Mouse (Mus musculus) stomach, embryonic 16.5 days (tissue): ENCODE results near the gene Dgke. TPM values are rescaled to one million over a fixed set of nuclear protein-coding genes. Genes with fewer than 3 reads are reported as not detected.
"Not testable (repeated sequence)": the region's sequence is repeated elsewhere in the genome, so short reads cannot be mapped to it uniquely, and the experiment has no call there.

ENCODE experiments used
- ATAC-seq: fragments of 200-750 bp; cut with Nextera tagmentation; 2 replicates; pipeline ENCODE4 v1.8.0; 2017; ENCODE audit warnings: moderate number of reproducible peaks, moderate TSS enrichment; ENCODE audit not compliant: insufficient read depth, low FRiP score
- H3K27ac ChIP-seq: fragments of 300-500 bp; sonication (generic); 2 replicates; pipeline ENCODE4 v1.5.1; 2014; ENCODE audit warnings: low read length
- H3K27me3 ChIP-seq: fragments of 300-500 bp; sonication (generic); 2 replicates; pipeline ENCODE4 v1.6.1; 2014; ENCODE audit warnings: low read length, control low read depth, mixed read lengths; ENCODE audit not compliant: control insufficient read depth, insufficient read depth
- H3K36me3 ChIP-seq: fragments of 300-500 bp; sonication (generic); 2 replicates; pipeline ENCODE4 v1.6.1; 2014; ENCODE audit warnings: low read length; ENCODE audit not compliant: control insufficient read depth, insufficient read depth
- H3K4me1 ChIP-seq: fragments of 300-500 bp; sonication (generic); 2 replicates; pipeline ENCODE4 v1.6.1; 2014; ENCODE audit warnings: low read length, control low read depth, mixed read lengths; ENCODE audit not compliant: control insufficient read depth, insufficient read depth
- H3K4me2 ChIP-seq: fragments of 300-500 bp; sonication (generic); 2 replicates; pipeline ENCODE4 v1.6.1; 2014; ENCODE audit warnings: low read depth, low read length, mixed read lengths
- H3K4me3 ChIP-seq: fragments of 300-500 bp; sonication (generic); replicated peaks from 2 replicates; pipeline ENCODE4 v1.5.1; 2014; ENCODE audit warnings: mild to moderate bottlenecking, low read length
- H3K9ac ChIP-seq: fragments of 300-500 bp; sonication (generic); 2 replicates; pipeline ENCODE4 v1.6.1; 2014; ENCODE audit warnings: low read length
- H3K9me3 ChIP-seq: fragments of 300-500 bp; sonication (generic); replicated peaks from 2 replicates; pipeline ENCODE4 v1.6.1; 2016; ENCODE audit warnings: low read length, control low read depth; ENCODE audit not compliant: control insufficient read depth
- WGBS: fragments of 180-500 bp; shearing (Covaris S2); extraction: QIAGEN DNeasy Blood & Tissue Kit; methylation state at CpG from one replicate; pipeline ENCODE4 v1.1.7; 2014; 5-methylcytosine and 5-hydroxymethylcytosine counted together
- polyA plus RNA-seq: library from polyadenylated mRNA; unstranded; fragments of >200 nt; fragmentation: Nextera tagmentation; extraction: Ambion mirVana; gene quantifications from 2 replicates; pipeline ENCODE4 v1.2.1, GENCODE M21; 2015

The Dgke gene
- polyA plus RNA-seq, 1 experiment from 2014 or later, result 3.6 TPM

DNA sequence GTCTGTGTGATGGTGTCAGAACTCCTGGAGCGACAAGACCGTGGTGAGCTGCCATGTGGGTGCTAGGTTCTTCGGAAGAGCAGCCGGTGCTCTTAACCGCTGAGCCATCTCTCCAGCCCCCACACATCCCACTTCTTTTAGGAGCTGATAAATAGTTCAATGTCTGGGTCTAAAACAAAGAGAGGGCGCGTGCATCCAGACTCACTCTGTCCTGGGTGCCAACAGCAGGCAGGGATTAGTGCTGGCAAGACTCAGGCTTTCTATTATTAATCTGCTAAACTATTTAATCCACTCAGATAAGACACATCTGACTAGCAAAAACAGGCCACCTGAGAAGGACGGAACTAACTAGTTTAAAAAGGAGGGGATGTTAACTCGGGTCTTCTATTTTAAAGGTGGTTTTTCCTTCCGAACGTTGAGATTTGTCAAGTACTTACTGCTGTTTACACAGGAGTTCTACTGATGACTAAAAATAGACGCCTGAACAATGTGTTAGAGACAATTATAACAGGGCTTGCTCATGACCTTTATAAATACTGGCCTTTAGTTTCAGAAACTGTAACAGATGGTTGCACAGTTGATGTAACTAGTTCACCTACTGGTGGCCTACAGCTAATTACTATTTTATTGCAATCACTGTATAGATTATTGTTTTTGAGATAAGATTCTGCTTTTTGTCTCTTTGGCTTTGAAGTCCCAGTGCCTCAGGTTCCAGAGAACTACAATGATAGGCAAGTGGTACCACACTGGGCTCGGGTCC, 10.5 kb downstream of the Dgke start:
- Histone ChIP-seq H3K4me1 (peaks cover 22% of the 10 kb centered on the region), H3K4me3 (no peak overlapping the region), H3K4me2 (no peak overlapping the region), H3K27ac (no peak overlapping the region), H3K27me3 (no peaks in the 10 kb centered on the region), H3K9ac (no peak overlapping the region), H3K9me3 (no peaks in the 10 kb centered on the region), H3K36me3 (no peaks in the 10 kb centered on the region)
- ATAC-seq, result no peak
- WGBS, result 66% methylated on average over 13 of the region's 13 CpGs

DNA sequence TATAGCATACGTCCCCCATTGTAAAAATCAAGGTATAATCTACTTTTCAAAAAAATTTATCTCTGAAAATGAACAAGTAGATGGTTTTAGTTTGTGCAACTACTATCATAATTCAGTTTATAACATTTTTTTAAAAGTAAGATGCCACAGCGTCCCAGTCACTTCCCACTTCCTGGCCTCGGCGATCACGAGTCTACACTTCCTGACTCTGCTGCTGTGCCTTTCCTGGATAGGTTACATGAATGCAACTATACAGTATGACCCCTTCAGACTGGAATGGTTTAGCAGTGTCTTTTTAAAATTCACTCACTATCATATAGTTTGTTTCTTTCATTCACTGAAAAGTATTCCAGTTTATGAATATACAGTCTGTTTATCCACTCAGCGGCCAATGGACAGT, 14.9 kb downstream of the Dgke start:
- Histone ChIP-seq H3K27ac (no peak overlapping the region), H3K27me3 (no peaks in the 10 kb centered on the region), H3K9me3 (no peaks in the 10 kb centered on the region), H3K4me1 (peaks cover 6% of the 10 kb centered on the region; the same call in 1 of the 2 replicates), H3K9ac (no peak overlapping the region), H3K4me3 (no peak overlapping the region), H3K4me2 (no peak overlapping the region), H3K36me3 (peaks cover 4% of the 10 kb centered on the region; the same call in 1 of the 2 replicates)
- no peak for ATAC-seq
- WGBS, result 84% methylated on average over 6 of the region's 6 CpGs

DNA sequence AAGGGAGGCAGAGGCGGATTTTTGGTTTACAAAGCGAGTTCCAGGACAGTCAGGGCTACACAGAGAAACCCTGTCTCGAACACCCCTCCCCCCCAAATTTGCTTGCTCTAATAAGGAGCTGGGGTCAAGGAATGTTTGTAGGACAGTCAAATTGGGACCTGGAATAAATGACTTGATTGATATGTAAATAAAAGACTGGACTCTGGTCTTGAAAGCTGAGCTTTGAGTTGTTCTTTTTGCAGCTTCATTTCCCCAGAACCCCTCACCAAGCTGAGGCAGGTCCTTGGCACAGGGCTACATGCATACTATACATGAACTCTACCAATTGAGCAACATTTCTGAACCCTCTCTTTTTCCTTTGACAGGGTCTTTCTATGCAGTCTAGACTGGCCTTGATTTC, 20.6 kb downstream of the Dgke start:
- Histone ChIP-seq H3K27me3 (no peaks in the 10 kb centered on the region), H3K4me2 (no peak overlapping the region), H3K4me1 (no peaks in the 10 kb centered on the region), H3K27ac (no peak overlapping the region), H3K36me3 (peaks cover 23% of the 10 kb centered on the region), H3K9me3 (peaks cover 6% of the 10 kb centered on the region; the same call in 1 of the 2 replicates), H3K4me3 (no peak overlapping the region), H3K9ac (no peak overlapping the region)
- ATAC-seq, result no peak
- 94% methylated on average over 3 of the region's 3 CpGs for WGBS

DNA sequence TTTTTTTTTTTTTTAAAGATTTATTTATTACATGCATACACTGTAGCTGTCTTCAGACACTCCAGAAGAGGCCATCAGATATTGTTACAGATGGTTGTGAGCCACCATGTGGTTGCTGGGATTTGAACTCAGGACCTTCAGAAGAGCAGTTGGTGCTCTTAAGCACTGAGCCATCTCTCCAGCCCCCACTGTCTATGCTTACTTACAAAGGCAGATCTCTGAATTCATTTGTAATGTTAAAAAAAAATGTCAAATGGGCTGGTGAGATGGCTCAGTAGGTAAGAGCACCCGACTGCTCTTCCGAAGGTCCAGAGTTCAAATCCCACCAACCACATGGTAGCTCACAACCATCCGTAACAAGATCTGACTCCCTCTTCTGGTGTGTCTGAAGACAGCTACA, 21.1 kb downstream of the Dgke start:
- 97% methylated on average over 3 of the region's 3 CpGs for WGBS
- peaks cover 23% of the 10 kb centered on the region for H3K36me3 ChIP-seq
- not testable (repeated sequence) for ATAC-seq

DNA sequence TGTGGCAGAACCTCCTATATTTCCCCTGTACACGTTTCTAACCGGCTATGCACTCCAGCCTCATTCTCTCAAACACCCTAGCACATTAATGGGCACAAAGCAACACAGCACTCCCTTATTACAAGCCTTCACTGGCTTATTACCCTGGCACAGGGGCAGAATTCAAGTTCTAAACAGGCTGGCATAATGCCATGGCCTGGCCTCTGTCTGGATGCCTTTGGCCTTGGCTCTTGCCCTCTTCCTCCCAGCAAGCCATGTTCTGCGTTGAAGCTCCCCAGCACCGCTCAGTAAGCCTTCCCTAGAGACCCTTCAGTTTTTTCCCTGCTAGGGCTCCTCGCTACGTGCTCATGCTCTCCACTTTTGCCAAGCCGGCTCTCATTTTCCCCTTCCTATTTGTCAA, 23.6 kb downstream of the Dgke start:
- no peaks in the 10 kb centered on the region for H3K4me1 ChIP-seq
- H3K4me2 ChIP-seq, result no peak overlapping the region
- H3K36me3 ChIP-seq, result peaks cover 23% of the 10 kb centered on the region
- no peak overlapping the region for H3K27ac ChIP-seq
- H3K9ac ChIP-seq, result no peak overlapping the region
- ATAC-seq, result no peak
- H3K27me3 ChIP-seq, result no peaks in the 10 kb centered on the region
- WGBS, result 87% methylated on average over 7 of the region's 7 CpGs
- H3K9me3 ChIP-seq, result peaks cover 6% of the 10 kb centered on the region; the same call in 1 of the 2 replicates
- H3K4me3 ChIP-seq, result no peak overlapping the region

More for the DNA sequence above, 21.1 kb downstream of the Dgke start:
- not testable (repeated sequence) for H3K4me1 ChIP-seq, H3K27ac ChIP-seq, H3K27me3 ChIP-seq, H3K4me3 ChIP-seq, H3K9me3 ChIP-seq, H3K4me2 ChIP-seq, H3K9ac ChIP-seq

DNA sequence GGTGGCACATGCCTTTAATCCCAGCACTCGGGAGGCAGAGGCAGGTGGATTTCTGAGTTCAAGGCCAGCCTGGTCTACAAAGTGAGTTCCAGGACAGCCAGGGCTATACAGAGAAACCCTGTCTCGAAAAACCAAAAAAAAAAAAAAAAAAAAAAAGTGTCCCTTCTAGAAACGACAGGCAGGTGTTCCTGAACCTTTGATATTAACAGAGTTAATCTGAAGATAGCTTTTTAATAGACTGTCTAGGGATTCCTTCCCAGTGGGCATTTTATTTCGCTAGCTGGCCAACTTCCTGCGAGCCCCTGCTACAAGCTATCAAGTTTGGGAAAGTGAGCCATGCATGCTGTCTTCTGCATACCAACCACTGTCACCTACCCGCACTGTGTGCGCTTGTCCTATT, 25.6 kb downstream of the Dgke start:
- not testable (repeated sequence) for H3K27me3 ChIP-seq, H3K9ac ChIP-seq, H3K4me3 ChIP-seq, H3K4me1 ChIP-seq, ATAC-seq, H3K27ac ChIP-seq, H3K9me3 ChIP-seq, H3K4me2 ChIP-seq
- 88% methylated on average over 6 of the region's 7 CpGs for WGBS
- peaks cover 19% of the 10 kb centered on the region for H3K36me3 ChIP-seq

DNA sequence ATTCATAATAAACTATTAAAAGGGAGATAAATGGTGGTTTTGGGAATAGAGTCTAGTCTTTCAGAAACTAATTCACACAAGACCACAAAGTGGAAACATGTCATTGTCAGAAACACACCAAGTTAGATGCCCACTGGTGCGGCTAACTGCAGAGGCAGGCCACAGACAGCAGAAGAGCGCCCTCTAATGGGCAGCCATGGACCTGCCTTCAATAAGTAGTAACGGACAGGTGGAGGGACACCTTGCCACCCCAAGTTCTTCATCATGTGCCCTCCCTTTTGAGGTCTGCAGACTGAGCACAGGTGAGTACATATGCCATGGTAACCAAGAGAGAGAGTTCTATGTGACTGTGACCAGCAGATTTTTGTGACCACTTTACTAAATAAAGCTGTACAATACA, 27.3 kb downstream of the Dgke start:
- H3K4me1 ChIP-seq, result no peaks in the 10 kb centered on the region
- H3K4me2 ChIP-seq, result no peak overlapping the region
- H3K36me3 ChIP-seq, result peaks cover 4% of the 10 kb centered on the region
- 0 out of 2 replicates have a peak, but pooled peaks have one; percentile 29 for ATAC-seq
- no peak overlapping the region for H3K27ac ChIP-seq
- H3K4me3 ChIP-seq, result no peak overlapping the region
- 29% methylated on average over 3 of the region's 3 CpGs for WGBS
- H3K9ac ChIP-seq, result no peak overlapping the region
- no peaks in the 10 kb centered on the region for H3K9me3 ChIP-seq
- H3K27me3 ChIP-seq, result no peaks in the 10 kb centered on the region

DNA sequence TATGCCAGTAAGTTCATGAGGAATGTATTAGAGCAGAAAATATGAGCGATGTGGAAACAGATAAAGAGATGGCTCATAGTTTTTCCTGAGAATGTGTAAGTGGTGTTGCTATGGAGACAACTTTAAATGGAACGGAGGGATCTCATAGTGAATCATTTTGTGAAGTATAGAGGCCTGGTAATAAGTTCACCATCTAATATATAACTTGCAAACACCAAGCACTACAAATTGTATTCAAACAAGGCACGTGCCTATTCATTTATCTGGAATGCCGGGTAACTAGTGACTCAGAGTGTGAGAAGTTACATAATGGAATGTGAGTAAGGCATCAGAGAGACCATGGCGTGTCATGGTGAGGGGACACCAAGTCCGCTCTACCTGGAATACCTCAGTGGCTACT, 28.2 kb downstream of the Dgke start:
- H3K27ac ChIP-seq, result no peak overlapping the region
- H3K27me3 ChIP-seq, result no peaks in the 10 kb centered on the region
- no peak overlapping the region for H3K9ac ChIP-seq
- no peak overlapping the region for H3K4me3 ChIP-seq
- H3K9me3 ChIP-seq, result no peaks in the 10 kb centered on the region
- ATAC-seq, result no peak
- H3K4me1 ChIP-seq, result no peaks in the 10 kb centered on the region
- no peak overlapping the region for H3K4me2 ChIP-seq
- H3K36me3 ChIP-seq, result peaks cover 4% of the 10 kb centered on the region; the same call in 1 of the 2 replicates
- WGBS, result 85% methylated on average over 6 of the region's 6 CpGs

DNA sequence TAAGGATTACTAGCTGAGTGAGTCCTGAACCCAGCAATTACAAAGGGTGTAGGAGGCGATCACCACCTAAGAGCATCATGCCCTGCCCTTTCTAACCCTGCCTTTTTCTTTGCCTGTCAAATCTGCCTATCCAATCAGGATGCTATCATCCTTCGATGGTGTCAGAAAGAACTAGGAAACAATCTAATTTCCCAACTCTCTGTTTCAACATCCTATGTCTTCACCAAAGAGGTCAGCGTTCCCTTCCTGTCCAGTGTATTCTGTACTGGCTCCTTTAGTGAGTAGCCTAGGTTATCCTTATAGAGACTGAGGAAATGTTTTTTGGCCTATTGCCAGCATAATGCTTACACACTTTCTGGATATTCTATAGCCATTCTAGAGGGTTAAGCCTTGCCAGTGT, 31.1 kb downstream of the Dgke start:
- H3K36me3 ChIP-seq, result peaks cover 4% of the 10 kb centered on the region; the same call in 1 of the 2 replicates
- no peak for ATAC-seq
- H3K4me3 ChIP-seq, result no peak overlapping the region
- H3K4me2 ChIP-seq, result no peak overlapping the region
- H3K9me3 ChIP-seq, result no peaks in the 10 kb centered on the region
- WGBS, result 78% methylated on average over 3 of the region's 3 CpGs
- no peaks in the 10 kb centered on the region for H3K27me3 ChIP-seq
- no peak overlapping the region for H3K9ac ChIP-seq
- no peaks in the 10 kb centered on the region for H3K4me1 ChIP-seq
- H3K27ac ChIP-seq, result no peak overlapping the region
